Mouse (Mus musculus) G1E (cell line): Measurements from ENCODE around the gene Adamtsl2. TPM values are rescaled to one million over a fixed set of nuclear protein-coding genes. Genes with fewer than 3 reads are reported as not detected.

Experiments used
- ATAC-seq: 2 replicates; pipeline ENCODE4 v1.8.0; 2016; ENCODE audit warnings: mild to moderate bottlenecking; ENCODE audit not compliant: insufficient number of reproducible peaks, poor library complexity, low FRiP score, severe bottlenecking; ENCODE audit errors: extremely low read depth
- DNase-seq: peaks from one replicate; pipeline ENCODE4 v3.0.0; 2012; ENCODE audit warnings: low spot score
- H3K27me3 ChIP-seq: 2 replicates; pipeline ENCODE4 v1.6.1; 2012; ENCODE audit warnings: mild to moderate bottlenecking, low read length, inconsistent platforms; ENCODE audit not compliant: insufficient read depth
- H3K36me3 ChIP-seq: replicated peaks from 2 replicates; pipeline ENCODE3; 2012; ENCODE audit warnings: mild to moderate bottlenecking, inconsistent platforms
- H3K4me1 ChIP-seq: 2 replicates; pipeline ENCODE4 v1.6.1; 2012; ENCODE audit warnings: low read depth, low read length, inconsistent platforms, mixed read lengths; ENCODE audit not compliant: insufficient read depth
- H3K4me3 ChIP-seq: 2 replicates; pipeline ENCODE4 v1.5.1; 2012; ENCODE audit warnings: low read depth, mild to moderate bottlenecking, inconsistent platforms, low read length, moderate library complexity, mixed read lengths
- H3K9me3 ChIP-seq: replicated peaks from 2 replicates; pipeline ENCODE4 v1.6.1; 2012; ENCODE audit warnings: inconsistent platforms
- CTCF ChIP-seq: IDR thresholded peaks from 2 replicates; pipeline ENCODE4 v1.5.1; 2012; ENCODE audit warnings: low read depth, low read length, inconsistent platforms, mixed read lengths
- GATA1 ChIP-seq: IDR thresholded peaks from 2 replicates; pipeline ENCODE4 v1.6.1; 2012; ENCODE audit warnings: borderline replicate concordance, low read length, inconsistent platforms, mixed read lengths
- GATA2 ChIP-seq: IDR thresholded peaks from 2 replicates; pipeline ENCODE4 v1.6.1; 2012; ENCODE audit warnings: low read depth, low read length, inconsistent platforms, borderline replicate concordance
- POLR2AphosphoS5 ChIP-seq: IDR thresholded peaks from 2 replicates; pipeline ENCODE4 v1.6.1; 2012; ENCODE audit warnings: low read depth, low read length, inconsistent platforms; ENCODE audit not compliant: insufficient replicate concordance
- TAL1 ChIP-seq: conservative IDR thresholded peaks from 2 replicates; pipeline ENCODE4 v1.6.1; 2012; ENCODE audit warnings: low read depth, low read length, inconsistent platforms, mixed read lengths
- polyA plus RNA-seq: library from polyadenylated mRNA; stranded (reverse); fragments of >175 nt; gene quantifications from 2 replicates; pipeline ENCODE4 v1.2.3, GENCODE M21; 2012
- total RNA-seq, 2 experiments: library from RNA; stranded (forward) in 1 of 2; stranded (reverse) in 1 of 2; fragments of 200-1000 nt in 1 of 2; fragments of >200 nt in 1 of 2; fragmentation: Nextera tagmentation in 1 of 2; gene quantifications; 2 replicates each; pipeline ENCODE4 v1.2.3; 2014 to 2017

The Adamtsl2 gene
- total RNA-seq (2014; fragmentation: Nextera tagmentation) (not detected in 2 replicates), total RNA-seq (2017) (0.06 and 0.11 TPM in 2 replicates), polyA plus RNA-seq (not detected in 2 replicates)

GRCm38 (mm10) chr2:27079152-27079584 is at the start of gene Adamtsl2:
Gene Adamtsl2, plus strand, starts transcription at chr2:27079379.
- H3K4me1 ChIP-seq: no peaks in the 10 kb centered on the region
- ATAC-seq: no peak
- no peaks in the 10 kb centered on the region for H3K9me3 ChIP-seq
- no peak for DNase-seq
- no peak within 1 kb of the TSS for H3K4me3 ChIP-seq
- TF ChIP-seq CTCF (no peak), GATA1 (no peak)
- no peaks in the 10 kb centered on the region for H3K36me3 ChIP-seq
- H3K27me3 ChIP-seq: peaks cover 13% of the 10 kb centered on the region

GRCm38 (mm10) chr2:27032361-27032760 is 46.8 kb upstream of the Adamtsl2 start:
- H3K36me3 ChIP-seq: no peaks in the 10 kb centered on the region
- DNase-seq: no peak

GRCm38 (mm10) chr2:27036003-27036402 is 43.2 kb upstream of the Adamtsl2 start:
- ATAC-seq (no peak), DNase-seq (no peak)
- H3K4me1 ChIP-seq: peaks cover 7% of the 10 kb centered on the region; the same call in 1 of the 2 replicates
- TF ChIP-seq TAL1 (no peak), CTCF (no peak), POLR2AphosphoS5 (no peak)
- no peaks in the 10 kb centered on the region for H3K36me3 ChIP-seq
- peaks cover 20% of the 10 kb centered on the region for H3K27me3 ChIP-seq
- H3K9me3 ChIP-seq: no peaks in the 10 kb centered on the region
- H3K4me3 ChIP-seq: no peak overlapping the region

More at GRCm38 (mm10) chr2:27032361-27032760, 46.8 kb upstream of the Adamtsl2 start:
- H3K27me3 ChIP-seq: peaks cover 33% of the 10 kb centered on the region
- peaks cover 9% of the 10 kb centered on the region for H3K4me1 ChIP-seq
- TF ChIP-seq GATA2 (no peak), POLR2AphosphoS5 (no peak), GATA1 (no peak), TAL1 (no peak), CTCF (no peak)
- H3K4me3 ChIP-seq: no peak overlapping the region
- ATAC-seq: no peak
- no peaks in the 10 kb centered on the region for H3K9me3 ChIP-seq

- no peaks in the 10 kb centered on the region for H3K9me3 ChIP-seq
- ATAC-seq: no peak
- DNase-seq: no peak
- peaks cover 21% of the 10 kb centered on the region for H3K27me3 ChIP-seq
- TF ChIP-seq GATA2 (no peak), CTCF (no peak), POLR2AphosphoS5 (no peak), TAL1 (no peak), GATA1 (no peak)
- no peaks in the 10 kb centered on the region for H3K36me3 ChIP-seq
- peaks cover 7% of the 10 kb centered on the region; the same call in 1 of the 2 replicates for H3K4me1 ChIP-seq
- no peak overlapping the region for H3K4me3 ChIP-seq
These were observed 42.2 kb upstream of the Adamtsl2 start for GRCm38 (mm10) chr2:27037008-27037407.

GRCm38 (mm10) chr2:27038596-27038995 is 40.6 kb upstream of the Adamtsl2 start:
- no peaks in the 10 kb centered on the region for H3K9me3 ChIP-seq
- DNase-seq (peak; percentile 49), ATAC-seq (no peak)
- H3K4me1 ChIP-seq: peaks cover 7% of the 10 kb centered on the region; the same call in 1 of the 2 replicates
- no peak overlapping the region for H3K4me3 ChIP-seq
- TF ChIP-seq TAL1 (no peak), GATA1 (no peak), POLR2AphosphoS5 (no peak), CTCF (peak; percentile 72), GATA2 (no peak)
- H3K36me3 ChIP-seq: no peaks in the 10 kb centered on the region
- peaks cover 23% of the 10 kb centered on the region for H3K27me3 ChIP-seq

GRCm38 (mm10) chr2:27039286-27039685 is 39.9 kb upstream of the Adamtsl2 start:
- H3K4me3 ChIP-seq: no peak overlapping the region
- ATAC-seq (no peak), DNase-seq (no peak)
- TF ChIP-seq CTCF (0 out of 2 replicates have a peak, but pooled peaks have one; percentile 6), POLR2AphosphoS5 (no peak)
- H3K4me1 ChIP-seq: peaks cover 7% of the 10 kb centered on the region; the same call in 1 of the 2 replicates
- H3K36me3 ChIP-seq: no peaks in the 10 kb centered on the region
- H3K9me3 ChIP-seq: no peaks in the 10 kb centered on the region
- H3K27me3 ChIP-seq: peaks cover 27% of the 10 kb centered on the region
